Mouse (Mus musculus): ENCODE data around the gene Fads2.
"Not testable (repeated sequence)": the region's sequence is repeated elsewhere in the genome, so short reads cannot be mapped to it uniquely, and the experiment has no call there.

Fads2 gene

DNA sequence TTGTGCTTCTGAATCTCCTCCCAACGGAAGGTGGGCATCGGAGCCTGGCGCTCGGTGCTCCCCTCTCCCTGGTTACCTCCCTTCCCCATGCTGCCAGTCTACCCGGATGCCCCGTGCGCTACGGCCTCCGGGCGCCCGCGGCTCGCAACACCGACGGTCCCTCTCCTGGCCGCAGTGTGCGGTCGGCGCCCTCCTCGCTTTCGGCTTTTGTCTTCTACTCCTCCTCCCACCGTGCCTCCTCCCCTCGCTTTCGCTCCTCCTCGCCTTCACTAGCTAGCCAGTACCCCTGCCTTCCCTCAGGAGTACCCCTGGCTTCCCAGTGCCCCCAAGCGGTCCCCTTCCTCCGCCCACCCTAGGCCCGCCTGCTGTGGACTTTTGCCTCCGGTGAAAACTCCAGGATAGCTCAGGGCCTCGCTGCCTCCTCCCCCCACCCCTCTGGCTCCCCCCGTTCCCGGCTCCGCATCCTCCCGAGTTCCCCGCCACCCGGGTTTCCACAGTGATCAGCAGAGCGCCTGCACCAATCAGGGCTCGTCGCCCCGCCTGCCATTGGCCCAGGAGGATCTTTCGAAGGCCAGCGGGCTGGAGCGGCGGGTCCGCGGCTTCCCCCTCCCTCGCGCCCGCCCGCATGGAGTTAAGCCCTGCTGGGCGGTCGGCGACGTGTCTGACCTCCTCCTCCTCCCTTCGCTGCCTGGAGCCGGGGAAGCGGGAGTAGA lies at the start of gene Fads2:
Gene Fads2 (minus strand): TSS at position 406 of the 713 bp plus-strand sequence.
- DNase-seq (ENCODE audit: low read depth, low spot score) = peak; percentile 88

DNA sequence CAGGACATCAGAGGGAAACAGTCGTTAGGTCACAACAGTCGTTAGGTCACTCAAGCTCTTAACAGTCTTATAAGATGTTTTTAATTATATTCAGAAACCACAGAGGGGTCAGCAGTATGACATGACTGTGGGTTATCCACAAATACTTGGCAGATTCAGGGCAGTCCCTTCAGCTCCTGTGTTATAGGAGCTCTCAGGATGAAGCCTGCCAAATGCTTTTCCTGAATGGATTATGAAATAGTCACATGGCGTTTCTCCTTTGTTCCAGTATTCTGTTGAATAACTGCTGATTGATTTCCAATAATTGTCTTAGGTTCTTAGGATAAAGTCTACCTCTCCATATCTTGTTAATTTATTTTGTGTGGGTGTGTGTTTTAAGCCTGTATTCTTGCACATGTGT lies 47.6 kb upstream of the Fads2 start:
- DNase-seq (ENCODE audit: low read depth, low spot score) = no peak

DNA sequence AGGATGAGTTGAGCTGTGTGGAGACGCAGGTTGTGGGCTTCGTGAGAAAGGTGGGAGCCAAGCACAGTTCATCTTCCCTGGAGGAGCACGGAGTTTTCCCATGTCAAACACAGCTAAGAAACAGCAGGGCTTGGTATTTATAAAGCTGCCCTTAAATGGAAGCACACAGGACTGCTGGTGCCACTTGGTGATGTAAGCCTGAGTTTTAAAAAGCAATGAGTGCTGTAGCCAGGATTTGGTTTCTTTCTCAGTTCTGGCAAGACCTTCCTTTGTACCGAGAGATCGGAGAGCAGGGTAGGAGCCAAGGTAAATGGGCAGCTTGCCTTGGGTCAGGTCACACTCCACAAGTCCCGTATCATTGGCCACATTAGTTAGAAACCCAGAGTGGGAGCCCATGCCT lies 47.0 kb upstream of the Fads2 start:
- DNase-seq (ENCODE audit: low read depth, low spot score) = no peak

DNA sequence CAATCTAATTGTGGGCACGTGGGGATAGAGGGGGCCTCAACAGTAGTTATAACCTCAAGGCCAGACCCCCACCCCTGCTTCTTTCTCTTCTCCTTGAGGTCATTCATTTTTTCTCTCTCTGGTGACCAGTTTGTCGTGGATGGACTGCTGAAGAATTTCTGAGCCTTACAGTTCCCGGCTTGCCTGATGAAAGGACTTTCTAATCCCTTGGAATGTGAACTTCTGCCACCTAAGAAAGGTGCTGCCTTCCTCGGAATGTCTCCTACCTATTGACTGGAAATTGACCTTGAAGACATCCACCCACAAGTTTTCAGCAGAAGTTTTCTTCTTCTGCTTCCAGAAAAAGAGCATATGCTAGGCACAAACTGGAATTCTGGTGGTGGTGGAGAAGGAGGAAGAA lies 42.9 kb upstream of the Fads2 start:
- no peak for DNase-seq (ENCODE audit: low read depth, low spot score)

DNA sequence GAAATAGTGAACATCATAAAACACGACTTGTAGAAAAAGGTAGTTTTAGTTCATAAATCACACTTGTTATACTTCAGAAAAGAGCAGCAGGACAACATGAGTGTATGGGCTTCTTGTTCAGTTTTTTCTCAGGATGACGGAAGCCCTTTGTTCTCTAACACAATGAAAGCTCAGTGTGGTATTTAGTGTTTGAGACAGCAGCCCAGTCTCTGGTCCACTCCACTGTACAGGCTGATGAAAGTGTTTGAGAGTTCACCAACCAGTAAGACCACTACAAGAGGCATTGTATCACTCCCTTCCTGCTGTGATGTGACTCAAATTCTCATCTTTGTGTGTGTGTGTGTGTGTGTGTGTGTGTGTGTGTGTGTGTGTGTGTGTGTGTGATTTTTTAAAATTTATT lies 42.1 kb upstream of the Fads2 start:
- DNase-seq (ENCODE audit: low read depth, low spot score) = no peak

DNA sequence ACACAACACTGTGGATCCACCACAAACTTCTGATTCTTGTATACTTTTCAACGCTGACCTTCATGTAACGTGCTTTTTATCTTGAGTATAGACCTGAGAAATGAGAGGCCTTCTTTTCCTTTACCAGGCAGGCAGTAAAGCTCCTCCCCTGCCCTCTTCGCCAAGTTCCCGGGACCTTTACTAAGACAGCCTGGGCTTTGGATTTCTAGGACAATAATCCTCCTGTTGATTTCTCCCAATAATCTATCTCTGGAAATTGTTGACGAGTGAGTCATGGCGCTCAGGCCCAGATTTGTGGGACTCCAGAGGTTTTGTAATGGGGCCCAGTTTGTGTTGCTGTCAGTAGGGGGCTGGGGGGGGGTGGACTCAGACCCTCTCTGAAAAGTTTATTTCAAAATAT lies 38.2 kb upstream of the Fads2 start:
- DNase-seq (ENCODE audit: low read depth, low spot score) = no peak

DNA sequence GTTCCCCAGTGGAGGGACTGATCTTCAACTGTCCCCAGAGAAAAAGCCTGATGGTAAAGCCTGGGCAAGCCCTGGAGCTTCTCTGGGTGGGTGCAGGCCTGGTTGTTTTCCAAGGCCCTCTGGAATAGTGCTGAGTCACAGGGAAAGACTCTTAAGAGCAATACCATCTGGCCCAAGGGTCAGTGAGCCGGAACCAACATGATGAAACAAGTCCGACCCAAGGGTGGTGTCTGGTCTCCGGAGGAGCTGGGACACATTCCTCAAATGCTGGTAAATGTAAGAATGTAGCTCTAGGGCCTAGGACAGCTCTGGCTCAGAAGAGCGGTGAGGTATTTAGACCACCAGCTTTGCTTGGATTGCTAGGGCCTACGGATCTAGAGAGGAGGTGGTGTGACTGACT lies 35.9 kb upstream of the Fads2 start:
- DNase-seq (ENCODE audit: low read depth, low spot score) = no peak

DNA sequence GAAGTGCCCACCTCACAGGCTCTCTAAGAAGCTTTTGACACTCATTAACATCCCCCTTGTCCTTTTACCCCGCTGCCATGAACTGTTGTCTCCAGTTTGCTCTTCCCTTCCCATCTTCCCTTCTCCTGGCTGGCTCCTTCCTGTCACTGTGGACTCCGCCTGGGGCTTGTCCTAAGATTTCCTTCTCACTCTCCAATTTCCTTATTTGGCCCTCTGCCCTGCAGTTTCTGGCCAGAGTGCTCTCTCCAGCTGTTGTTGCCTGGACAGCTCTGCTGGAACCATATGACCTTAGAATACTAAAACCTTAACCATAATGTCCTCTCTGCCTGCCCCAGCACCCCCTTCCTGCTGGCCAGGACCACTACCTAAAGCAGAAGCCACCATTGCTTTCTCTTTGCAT lies 33.1 kb upstream of the Fads2 start:
- no peak for DNase-seq (ENCODE audit: low read depth, low spot score)

DNA sequence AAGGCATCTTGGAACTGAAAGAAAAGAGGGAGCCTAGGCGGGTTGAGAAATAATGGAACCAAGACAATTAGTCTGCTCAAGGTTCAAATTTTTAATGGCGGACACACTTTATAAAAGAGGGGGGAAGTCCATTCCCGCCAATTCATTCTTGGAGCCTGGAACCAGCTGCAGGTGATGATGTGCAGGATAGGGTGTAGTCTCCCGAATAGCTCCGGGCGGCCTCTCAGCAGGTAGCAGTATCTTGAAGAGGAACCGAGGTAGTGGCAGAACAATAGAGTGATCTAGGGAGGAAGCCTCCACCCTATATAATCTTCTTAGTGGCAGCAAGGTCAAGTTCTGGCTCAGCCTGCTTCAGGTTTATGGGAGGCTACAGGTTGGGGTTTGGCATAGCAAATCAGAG lies 28.0 kb upstream of the Fads2 start:
- not testable (repeated sequence) for DNase-seq (ENCODE audit: low read depth, low spot score)

DNA sequence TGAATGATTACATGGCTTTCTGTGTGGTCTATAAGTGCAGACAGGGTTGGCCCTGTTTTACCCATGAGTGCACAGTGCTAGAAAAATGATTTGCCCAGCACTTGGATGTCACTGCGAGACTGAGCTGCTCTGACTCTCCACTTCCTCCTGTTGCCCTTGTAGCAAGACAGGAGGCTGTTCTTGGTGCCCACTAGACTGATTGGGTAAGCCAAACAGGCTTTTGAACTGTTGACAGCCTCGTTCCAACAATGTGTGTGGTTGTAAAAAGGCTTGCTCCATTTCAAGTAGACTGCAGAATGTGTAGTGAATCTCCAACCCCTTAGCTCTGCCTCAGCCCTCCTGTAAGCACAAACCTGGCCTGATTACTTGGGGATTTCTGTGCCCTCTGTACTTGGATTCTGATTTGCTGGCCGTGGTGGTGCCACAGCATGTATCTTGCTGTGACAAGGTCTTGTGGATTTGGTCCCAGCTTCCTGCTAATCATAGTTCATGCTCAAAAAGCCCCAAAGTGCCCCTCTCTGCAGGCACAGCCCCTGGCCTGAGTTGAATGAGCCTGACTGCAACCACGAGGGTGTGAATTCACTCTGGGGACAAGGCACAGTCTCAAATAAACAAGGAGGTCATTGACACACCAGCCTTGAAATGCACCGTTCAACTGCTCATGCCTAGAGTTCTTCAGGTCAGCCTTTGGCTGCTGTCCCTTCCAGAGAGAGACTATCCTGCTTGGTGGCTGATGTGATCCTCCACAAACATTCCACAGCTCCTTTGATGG lies 25.1 kb upstream of the Fads2 start:
- no peak for DNase-seq (ENCODE audit: low read depth, low spot score)

DNA sequence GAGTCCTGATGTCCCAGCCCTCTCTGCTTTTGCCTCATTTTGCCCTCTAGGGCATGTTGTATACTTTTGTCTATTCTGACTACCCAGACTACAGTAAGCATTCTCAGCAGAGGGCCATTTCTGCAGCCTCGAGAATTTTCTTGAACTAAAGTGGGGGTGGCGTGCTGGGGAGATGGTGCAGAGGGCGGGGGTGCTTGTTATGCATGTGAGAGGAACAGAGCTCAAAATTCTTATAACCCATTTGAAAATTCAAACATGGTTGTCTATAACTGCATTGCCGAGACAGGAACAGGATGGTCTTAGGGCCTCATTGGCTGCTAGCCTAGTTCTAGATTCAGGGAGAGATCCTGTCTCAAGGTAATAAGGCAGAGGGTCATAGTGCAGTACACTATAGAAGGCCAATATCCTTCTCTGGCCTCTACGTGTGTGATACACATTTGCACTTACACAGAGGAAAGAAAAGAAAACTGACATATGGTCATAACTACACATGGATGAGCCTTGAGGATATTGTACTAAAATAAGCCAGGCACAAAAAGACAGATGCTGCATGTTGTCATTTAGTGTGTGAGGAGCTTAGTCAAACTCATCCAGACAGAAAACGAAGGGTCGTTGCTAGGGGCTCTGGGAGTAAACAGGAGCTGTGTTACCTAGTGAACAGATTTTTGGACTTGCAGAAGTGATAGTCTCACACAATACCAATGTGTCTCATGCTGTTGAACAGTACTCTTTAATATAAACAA lies 22.5 kb upstream of the Fads2 start:
- no peak for DNase-seq (ENCODE audit: low read depth, low spot score)

DNA sequence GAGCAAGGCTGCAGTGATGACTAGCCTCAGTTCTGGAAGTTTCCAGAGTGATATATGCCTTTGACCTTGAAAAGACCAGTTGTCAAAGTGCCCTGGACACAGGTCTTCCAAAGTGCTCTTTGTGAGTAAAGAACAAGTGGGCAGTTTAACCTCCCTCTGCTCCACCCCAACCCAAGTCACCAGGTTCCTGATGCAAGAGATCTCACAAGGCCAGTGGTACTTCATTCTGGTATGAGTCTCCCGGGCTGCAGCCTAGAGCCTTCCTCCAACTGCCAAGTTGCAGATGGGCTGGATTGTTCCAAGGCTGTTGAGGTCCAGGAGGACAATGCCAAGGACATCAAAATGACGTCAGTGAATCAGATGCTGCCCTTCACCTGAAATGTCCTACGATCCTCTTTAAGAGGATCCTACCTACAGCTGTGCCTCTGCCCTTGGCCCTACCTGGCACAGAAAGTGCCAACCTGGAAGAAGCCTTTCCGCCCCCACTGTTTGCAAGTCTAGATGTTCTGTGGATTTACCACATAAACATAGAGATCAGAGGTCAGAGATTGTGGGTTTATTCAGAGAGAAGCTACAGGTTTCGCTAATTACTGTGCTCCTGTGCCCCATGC lies 20.6 kb upstream of the Fads2 start:
- DNase-seq (ENCODE audit: low read depth, low spot score) = no peak

DNA sequence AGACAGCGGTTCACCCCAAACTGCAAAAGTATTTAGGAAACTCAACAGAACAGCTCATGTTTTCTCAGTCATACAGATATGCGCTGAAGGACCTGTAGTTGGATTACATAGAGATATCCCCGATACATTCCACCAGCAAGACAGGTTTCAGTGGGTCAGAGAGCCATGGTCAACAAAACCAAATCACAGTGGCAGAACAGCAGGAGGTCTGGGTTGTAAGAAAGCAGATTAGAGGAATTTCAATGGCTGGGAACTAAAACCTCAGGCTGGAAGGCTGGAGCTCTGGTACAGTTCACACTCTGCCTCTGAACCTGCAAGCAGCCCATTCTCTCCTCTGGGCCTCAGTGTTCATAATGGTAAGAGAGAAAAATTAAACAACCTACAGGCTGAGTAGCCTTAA lies 15.1 kb upstream of the Fads2 start:
- no peak for DNase-seq (ENCODE audit: low read depth, low spot score)

DNA sequence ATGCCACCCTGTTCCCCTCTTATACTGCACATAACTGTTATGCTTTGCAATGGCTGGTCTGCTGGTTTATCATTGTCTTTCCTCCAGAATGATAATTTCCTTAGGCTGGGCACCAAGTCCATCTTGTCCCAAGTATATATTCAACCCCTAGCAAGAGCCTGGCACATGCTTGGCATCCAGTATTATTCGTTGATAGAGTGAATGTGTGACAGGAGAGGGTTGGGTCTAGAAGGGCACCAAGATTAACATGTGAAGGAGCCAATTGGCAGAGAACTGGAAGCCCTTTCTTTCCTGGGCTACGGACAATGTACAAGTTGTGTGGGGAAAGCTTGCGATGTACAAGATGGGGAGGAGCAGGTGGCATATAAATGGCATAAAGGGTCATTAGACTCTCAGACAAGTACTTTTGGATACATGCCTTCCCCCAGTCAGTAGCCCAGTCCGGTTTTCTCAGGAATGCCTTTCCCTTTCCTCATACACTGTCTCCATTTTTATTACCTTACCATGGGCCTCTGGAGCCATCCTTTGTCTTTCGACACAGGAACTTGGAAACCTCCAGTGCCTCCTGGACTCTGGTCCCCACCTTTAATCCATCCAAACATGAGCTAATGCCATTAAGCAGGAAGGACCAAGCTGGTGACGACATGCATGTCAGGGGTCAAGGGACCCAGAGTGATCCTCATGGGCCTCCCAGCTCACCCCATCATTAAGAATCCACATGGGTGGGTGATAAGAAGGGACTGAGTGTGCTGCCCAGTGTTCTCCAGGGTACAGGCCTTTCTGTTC lies 14.0 kb upstream of the Fads2 start:
- DNase-seq (ENCODE audit: low read depth, low spot score) = no peak

DNA sequence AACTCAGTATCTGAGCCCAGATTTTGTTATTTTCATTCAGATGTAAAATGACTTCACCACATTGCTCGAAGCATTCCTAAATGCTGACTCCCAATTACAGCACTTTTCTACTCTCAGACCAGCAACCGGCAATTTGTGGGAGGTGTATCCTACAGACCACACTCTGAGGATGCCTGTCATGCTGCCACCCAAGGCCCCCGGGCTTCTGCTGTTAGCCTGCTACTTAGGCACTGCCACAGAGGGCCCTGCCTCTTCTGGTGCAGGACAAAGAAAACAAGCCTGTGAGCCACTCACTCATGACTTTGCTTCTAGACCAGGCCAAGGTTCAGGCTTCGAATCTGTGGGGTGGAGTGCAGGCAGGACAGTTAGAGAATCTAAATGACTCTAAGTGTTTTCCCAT lies 11.4 kb upstream of the Fads2 start:
- no peak for DNase-seq (ENCODE audit: low read depth, low spot score)

DNA sequence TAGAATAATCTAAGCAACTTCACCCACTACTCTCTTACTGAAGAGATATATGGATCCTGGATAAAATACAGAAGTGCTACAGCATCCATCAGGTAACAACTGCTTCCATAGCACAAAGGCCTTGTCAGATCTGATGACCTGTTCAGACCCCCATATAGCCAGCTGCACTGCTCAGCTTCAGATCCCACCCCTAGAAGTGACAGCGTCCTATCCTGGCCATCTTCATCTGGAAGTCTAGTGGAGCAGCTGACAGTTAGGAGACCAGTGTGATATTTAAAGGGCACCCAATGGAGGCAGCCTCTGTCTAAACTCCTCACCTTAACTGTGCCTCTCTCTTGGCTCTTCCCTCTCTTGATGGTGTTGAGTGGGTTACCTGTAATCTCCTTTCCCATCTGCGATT lies 7.1 kb upstream of the Fads2 start:
- DNase-seq (ENCODE audit: low read depth, low spot score) = no peak

DNA sequence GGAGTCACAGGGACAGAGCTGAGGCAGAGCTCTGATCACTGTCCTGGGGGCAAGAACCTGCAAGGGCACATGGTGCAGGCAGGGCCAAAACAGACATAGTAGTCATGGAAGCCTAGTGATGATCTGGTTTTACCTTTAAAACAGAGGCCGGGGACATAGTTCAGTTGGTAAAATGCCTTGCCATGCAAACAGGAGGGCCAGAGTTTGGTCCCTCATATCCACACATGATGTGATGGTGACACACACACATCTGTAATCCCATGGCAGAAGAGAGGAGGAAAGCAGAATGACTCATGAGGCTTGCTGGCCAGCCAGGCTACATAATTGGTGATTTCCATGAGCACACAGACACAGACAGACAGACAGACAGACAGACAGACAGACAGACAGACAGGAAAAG lies 6.6 kb upstream of the Fads2 start:
- DNase-seq (ENCODE audit: low read depth, low spot score) = no peak

DNA sequence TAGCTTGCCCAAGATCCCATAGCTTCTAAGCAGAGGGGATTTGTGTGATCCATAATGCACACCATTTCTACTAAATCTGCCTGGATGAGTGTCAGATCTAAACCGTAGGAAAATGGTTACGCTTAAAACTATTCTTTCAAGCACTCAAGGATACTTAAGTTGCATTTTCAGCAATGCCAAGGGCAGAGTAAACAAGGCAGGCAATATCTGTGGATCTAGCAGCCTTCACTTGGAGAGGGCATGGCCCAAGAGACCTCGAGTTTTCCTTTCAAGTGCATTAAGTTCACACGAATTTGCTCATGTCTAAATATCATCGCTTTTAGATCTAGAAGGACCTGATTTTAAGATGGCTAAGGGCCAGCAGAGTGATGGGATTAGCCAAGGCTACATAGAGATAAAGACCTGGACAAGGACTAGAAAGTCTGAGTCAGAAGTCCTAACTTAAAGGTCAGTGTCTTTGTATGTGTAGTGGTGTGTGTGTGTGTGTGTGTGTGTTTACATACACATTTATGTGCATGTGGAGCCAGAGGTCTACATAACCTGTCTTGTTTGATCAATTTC lies 5.6 kb upstream of the Fads2 start:
- DNase-seq (ENCODE audit: low read depth, low spot score) = no peak

DNA sequence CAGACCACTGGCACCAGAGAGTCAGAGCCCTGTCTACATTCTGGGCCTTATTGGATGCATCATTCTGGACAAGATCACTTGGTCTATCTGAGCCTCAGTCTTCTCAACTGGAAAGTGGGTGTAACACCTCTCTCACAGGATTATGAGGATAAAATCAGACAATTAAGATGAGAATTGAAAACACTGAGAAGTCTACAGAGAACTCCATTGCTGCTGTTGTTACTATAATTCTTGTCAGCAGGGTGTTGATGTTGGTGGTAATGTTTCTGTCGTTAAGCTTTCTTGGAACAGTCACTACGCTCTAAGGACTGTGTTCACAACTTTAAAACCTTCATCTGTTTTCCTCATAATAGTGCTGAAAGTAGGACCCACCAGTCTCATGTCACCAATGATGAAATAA lies 5.1 kb upstream of the Fads2 start:
- no peak for DNase-seq (ENCODE audit: low read depth, low spot score)

DNA sequence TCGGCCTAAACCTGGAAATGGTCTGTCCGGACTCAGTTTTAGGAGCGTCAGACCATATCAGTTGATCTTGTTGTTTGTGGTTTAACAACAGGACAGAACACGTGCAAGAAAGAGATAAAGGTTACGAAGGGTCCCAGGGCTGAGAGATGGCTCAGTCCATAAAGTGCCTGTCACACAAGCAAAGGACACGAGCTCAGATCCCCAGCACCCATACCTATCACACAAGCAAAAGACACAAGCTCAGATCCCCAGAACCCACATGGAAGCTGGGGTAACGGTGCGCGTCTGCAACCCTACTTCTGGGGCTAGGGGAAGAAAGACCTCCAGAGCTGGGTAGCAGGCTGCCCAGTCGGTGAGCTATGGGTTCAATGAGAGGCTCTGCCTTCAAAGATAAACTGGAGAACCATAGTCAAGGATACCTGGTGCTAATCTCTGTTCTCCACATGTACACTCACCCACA lies 3.5 kb upstream of the Fads2 start:
- no peak for DNase-seq (ENCODE audit: low read depth, low spot score)

DNA sequence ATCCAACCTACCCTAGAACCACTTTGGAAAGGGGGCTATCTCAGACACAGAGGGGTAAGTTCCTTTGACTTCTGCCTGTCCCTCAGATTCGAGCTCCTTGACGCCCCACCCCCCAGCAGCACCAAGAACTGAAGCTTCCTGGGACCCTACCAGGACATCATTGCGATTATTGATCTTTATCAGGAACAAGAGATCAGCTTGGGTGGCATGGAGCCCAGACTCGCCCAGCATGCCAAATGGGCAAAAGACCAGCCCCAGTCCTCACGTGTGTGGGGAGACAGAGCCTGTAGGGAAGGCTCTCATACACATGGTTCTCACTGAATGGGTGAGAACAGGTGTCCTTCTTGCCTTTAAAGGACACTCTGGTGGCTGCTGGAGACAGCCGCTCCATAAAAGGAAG lies 2.7 kb upstream of the Fads2 start:
- DNase-seq (ENCODE audit: low read depth, low spot score) = no peak
